Mouse (Mus musculus) gastrocnemius, adult 2 months (tissue): ENCODE results near the gene Napepld. TPM values are rescaled to one million over a fixed set of nuclear protein-coding genes. Genes with fewer than 3 reads are reported as not detected.
"Not testable (repeated sequence)": the region's sequence is repeated elsewhere in the genome, so short reads cannot be mapped to it uniquely, and the experiment has no call there.

Experiments
- DNase-seq: peaks from one replicate; pipeline ENCODE4 v3.0.0; 2022
- H3K27ac ChIP-seq: fragments of 200-600 bp; 2 replicates; pipeline ENCODE4 v1.8.1; 2022; ENCODE audit warnings: mild to moderate bottlenecking
- H3K4me3 ChIP-seq: fragments of 200-600 bp; 2 replicates; pipeline ENCODE4 v1.8.1; 2022; ENCODE audit warnings: mild to moderate bottlenecking, moderate library complexity
- CTCF ChIP-seq: fragments of 200-600 bp; IDR thresholded peaks from 2 replicates; pipeline ENCODE4 v1.8.1; 2022; ENCODE audit warnings: antibody characterized with exemption, mild to moderate bottlenecking, moderate library complexity
- intact Hi-C: fragments of 180-260 bp; cut with DNase I; formaldehyde crosslinking; loops from one replicate; pipeline ENCODE4 v1.15.1; 2025
- total RNA-seq, 2 experiments: library from RNA; stranded (reverse); gene quantifications; 2 replicates each; pipeline ENCODE4 v1.2.3; 2021

Gene Napepld
- total RNA-seq, 2 experiments from 2014 or later = 9.2 to 11.3 TPM

DNA sequence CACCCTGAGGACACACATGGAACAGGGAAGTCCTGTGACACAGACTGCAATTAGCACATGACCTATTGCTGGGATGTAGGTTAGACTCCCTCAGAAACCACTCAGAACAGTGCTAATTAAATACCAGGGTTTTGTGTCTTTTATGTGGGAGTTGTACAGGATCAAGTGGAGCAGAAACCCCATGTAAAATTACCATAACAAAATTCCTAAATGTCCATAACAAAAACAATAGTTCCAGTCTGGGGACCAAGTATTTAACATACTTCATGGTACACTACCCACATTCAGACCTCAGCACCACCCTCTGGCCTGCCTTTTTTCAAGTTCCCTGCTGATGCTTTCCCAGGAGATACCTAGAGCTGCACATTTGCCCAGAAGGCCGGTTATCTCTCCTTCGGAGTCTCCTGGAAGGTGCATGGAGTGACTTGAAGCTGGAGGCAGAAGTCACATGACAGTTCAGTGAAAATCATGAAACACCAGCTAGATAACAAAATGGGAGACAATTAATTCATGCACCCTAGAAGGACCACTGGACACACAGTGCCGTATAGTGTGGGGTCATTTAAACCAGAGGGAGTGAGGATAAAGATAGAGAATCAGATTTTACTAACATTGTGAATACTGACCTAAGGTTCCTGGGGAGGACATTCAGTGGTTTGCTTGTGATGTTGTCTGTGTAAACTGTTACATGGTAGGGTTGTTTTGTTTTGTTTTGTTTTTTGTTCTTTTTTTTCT, 31.1 kb upstream of the Napepld start:
- no peak for DNase-seq
- intact Hi-C loops = no loop called here
- TF ChIP-seq CTCF = no peak
- Histone ChIP-seq H3K4me3 (no peak overlapping the region), H3K27ac (no peak overlapping the region)

DNA sequence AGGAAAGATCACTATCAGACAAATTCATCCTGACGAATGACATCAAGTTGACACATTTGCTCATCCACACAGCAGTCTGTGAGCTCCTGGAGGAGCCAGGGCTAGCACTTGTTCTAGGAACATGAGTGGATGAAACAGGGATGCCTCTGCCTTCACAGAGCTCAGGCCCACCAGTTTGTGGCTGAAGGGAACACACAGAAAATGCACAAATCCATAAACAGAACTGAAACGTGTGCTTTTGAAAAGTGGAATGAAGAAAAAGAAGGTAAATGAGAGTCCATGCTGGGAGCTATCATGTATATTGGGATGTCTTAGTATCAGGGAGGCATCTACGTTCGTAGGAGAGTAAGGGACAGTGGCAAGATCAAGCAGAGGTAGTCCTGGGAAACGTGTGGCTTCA, 27.9 kb upstream of the Napepld start:
- no peak for TF ChIP-seq CTCF
- intact Hi-C loops = no loop called here
- no peak for DNase-seq
- H3K27ac ChIP-seq = no peak overlapping the region
- no peak overlapping the region for H3K4me3 ChIP-seq

GRCm38 (mm10) chr5:21724872-21725271, 23.7 kb upstream of the Napepld start:
- intact Hi-C loops = no loop called here
- TF ChIP-seq CTCF = no peak
- no peak overlapping the region for H3K27ac ChIP-seq
- H3K4me3 ChIP-seq = no peak overlapping the region
- DNase-seq = no peak

GRCm38 (mm10) chr5:21724427-21724826, 23.2 kb upstream of the Napepld start:
- no peak overlapping the region for H3K27ac ChIP-seq
- intact Hi-C loops = no loop called here

DNA sequence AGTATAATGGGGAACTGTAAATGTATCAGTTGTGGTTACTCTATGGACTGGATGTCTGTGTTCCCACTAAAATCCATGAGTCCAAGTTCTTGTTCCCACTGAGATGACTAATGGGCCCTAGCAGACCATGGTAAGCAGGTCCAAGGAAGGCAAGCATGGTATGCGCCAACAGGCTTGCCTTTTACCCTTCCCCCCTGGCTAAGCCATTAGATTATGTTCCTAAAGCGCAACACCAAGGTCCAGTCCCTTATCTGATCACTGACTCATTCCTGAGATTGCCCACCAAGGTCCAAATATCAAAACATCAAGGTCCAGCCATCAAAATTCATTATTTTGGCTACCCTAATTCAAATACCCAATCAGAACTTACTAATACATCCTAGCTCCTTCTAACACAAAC, 18.0 kb upstream of the Napepld start:
- TF ChIP-seq CTCF = no peak
- no peak for DNase-seq
- Histone ChIP-seq H3K27ac (no peak overlapping the region), H3K4me3 (no peak overlapping the region)
- intact Hi-C loops = no loop called here

More at GRCm38 (mm10) chr5:21724427-21724826, 23.2 kb upstream of the Napepld start:
- TF ChIP-seq CTCF = no peak
- DNase-seq = no peak
- H3K4me3 ChIP-seq = no peak overlapping the region

DNA sequence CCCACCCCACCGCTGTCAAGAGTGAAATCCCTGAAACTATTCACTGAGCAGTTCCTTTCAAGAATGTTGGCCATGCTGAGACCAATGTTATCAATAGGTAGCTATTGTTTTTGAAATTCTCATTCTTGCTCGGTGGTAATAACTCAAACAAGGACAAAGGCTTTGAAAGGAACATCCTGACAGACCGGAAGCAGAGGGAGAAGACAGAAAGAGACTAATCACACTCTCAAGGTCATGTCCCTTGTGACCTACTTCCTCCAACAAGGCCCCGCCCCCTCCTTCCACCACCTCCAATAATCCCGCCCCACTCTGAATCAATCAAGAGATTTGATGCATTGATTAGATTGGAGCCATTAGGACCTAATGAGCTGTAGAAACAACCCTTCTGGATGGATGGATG, 17.4 kb upstream of the Napepld start:
- no peak overlapping the region for H3K27ac ChIP-seq
- TF ChIP-seq CTCF = no peak
- intact Hi-C loops = no loop called here
- H3K4me3 ChIP-seq = no peak overlapping the region
- no peak for DNase-seq

DNA sequence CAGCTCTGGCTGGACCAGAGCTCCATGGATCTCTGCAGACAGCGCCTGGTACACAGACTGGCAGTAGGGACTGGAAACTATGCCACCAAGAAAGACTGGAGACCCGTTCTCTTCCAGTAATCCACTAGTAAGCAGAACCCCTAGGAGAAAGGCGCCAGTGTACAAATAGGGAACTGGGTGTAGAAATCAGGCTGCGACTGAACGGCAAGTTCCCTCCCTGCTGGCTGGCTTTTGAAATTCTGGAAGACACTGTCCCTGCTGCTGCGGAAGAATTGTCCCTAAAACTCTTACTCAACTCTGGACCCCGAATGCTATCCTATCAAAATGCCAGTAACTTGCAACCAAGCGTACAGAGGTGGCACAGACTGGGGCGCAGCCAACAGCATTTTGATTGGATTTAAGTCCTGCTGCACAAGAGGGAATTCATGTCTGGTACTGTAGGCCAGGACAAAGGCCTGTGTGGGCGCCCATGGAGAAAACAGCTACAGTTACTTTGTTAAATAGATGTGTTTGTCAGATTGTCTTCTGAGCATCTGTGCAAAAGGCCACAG, 16.0 kb upstream of the Napepld start:
- TF ChIP-seq CTCF = no peak
- intact Hi-C loops = no loop called here
- H3K27ac ChIP-seq = no peak overlapping the region
- no peak for DNase-seq
- no peak overlapping the region for H3K4me3 ChIP-seq

DNA sequence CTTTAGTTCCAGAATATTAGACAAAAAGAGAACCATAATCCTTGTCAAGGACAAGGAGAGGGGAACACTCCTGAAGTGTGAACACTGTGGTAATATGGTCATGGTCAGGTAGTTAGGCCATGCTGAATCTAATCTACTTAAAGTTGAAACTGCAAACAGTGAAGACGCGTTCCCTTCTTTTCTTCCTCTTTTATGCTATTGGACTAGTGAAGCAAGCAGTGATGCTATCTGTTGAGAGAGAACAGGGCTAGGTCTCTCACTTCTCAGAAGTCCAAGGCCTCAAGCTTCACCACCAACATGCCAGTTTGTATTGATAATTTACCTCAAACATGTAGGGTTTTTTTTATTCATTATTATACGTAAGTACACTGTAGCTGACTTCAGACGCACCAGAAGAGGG, 13.3 kb upstream of the Napepld start:
- Histone ChIP-seq H3K4me3 (no peak overlapping the region), H3K27ac (no peak overlapping the region)
- no peak for DNase-seq
- TF ChIP-seq CTCF = no peak
- intact Hi-C loops = no loop called here

DNA sequence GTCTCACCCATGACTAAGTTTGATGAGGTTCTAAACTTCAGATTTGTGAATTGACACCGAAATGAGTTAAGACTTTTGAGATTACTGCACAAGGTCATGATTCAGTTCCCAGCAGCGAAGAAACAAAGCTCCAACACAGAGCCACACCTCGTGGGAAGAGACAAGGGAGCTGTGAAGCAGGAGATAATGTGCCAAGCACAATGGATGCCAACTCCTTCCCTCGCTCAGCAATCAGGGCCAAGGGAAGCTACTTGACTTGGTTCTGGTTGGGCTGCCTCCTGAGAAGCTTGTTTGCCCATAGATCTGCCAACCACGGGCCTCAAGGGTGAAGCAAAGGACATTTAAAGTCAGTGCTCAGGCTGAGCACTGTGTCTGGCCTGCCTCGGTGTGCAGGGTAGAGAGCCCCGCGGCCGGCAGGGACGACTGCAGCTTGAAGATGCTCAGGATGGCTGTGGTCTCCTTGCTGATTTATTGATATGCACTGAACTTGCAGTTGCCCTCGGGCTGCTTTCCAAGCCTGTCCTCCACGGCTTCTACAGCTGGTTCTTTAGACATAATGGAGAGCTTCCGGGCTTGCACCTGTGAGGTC, 11.0 kb upstream of the Napepld start:
- no peak for TF ChIP-seq CTCF
- no peak overlapping the region for H3K4me3 ChIP-seq
- intact Hi-C loops = no loop called here
- DNase-seq = no peak
- H3K27ac ChIP-seq = no peak overlapping the region

DNA sequence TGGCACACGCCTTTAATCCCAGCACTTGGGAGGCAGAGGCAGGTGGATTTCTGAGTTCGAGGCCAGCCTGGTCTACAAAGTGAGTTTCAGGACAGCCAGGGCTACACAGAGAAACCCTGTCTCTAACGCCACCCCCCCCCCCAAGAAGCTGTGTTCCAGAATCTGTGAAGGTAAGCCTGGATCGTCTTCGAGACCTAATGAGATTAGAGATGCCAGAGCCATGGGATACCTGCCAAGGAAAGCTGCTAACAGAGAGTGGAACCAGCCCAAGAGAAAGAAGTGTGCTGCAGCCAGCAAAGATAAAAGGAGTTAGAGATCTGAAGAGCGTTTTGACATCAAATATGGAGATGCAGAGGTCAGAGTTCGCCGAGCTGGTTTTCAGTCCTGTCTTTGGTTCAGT, 6.8 kb upstream of the Napepld start:
- H3K27ac ChIP-seq, DNase-seq, intact Hi-C loops, H3K4me3 ChIP-seq: not testable (repeated sequence)

- no peak for DNase-seq
- Histone ChIP-seq H3K27ac (no peak overlapping the region), H3K4me3 (no peak overlapping the region)
- intact Hi-C loops = no loop called here
- no peak for TF ChIP-seq CTCF
These were observed 5.3 kb upstream of the Napepld start for GRCm38 (mm10) chr5:21706546-21706945.

DNA sequence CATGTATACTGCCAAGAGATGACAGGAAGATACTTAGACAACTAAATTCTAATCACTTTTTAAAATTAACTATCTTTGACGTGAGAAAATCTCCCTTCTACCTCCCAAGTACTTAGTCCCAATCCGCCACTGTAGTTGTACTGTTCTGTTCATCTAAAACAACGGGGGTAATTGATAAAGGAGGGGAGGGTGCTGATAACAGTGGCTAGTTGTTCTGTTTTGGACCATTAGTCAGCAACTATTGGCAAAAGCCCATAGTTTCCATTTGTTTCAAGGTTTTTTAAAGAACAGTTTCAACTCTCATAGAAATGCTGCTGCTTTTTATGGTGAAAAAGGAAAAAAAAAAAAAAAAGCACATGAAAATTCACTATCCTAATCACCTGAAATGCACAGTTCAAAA, 2.5 kb upstream of the Napepld start:
- H3K27ac ChIP-seq = peak overlapping the region; percentile 100
- no peak for TF ChIP-seq CTCF
- no peak for DNase-seq
- no peak overlapping the region for H3K4me3 ChIP-seq
- intact Hi-C loops = loop anchor here (5.0 kb wide), 1 partner anchor 56 kb away; the partner anchor contains the start of genes Armc10 and Fbxl13

DNA sequence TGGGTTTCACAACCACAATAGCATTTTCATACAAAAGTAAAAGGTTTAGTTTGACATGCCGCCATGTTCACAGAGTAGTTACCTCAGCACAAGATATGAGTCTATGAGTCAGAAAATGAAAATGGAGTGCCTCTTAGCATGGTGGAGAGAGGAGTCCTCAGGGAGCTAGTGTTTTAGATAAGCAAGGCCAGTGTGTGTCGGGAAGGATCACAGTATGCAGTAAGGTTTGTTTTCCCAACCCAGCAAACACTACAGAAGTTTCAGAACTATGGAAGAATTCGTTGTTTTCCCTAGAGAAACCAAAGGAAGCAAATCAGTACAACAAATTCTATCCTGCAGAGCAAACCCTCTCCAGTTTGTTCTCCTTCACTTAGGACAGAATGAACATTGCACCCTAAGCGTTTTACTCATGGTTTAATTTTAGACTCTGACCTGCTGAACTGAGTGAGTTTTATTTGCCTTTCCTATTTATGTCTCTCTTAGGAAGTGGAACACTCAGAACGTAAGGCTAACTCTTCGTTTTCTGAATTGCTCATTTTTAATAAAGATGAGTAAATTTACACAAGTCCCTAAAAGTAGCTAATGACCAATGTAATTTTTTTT, 1.8 kb upstream of the Napepld start:
- peak overlapping the region; percentile 93 for H3K4me3 ChIP-seq
- DNase-seq = no peak
- no peak for TF ChIP-seq CTCF
- peak overlapping the region; percentile 100 for H3K27ac ChIP-seq
- intact Hi-C loops = loop anchor here (5.0 kb wide), 1 partner anchor 56 kb away; the partner anchor contains the start of genes Armc10 and Fbxl13
